Mouse (Mus musculus): Measurements from ENCODE around the gene Zfp526.
A peak's percentile ranks its signal among the peaks of the same experiment; 100 is the strongest.

Zfp526 gene

GRCm38 (mm10) chr7:25267751-25268463 is 46.7 kb downstream of the Zfp526 start:
- DNase-seq (ENCODE audit: low spot score), result peak; percentile 99

GRCm38 (mm10) chr7:25268588-25268987 is 47.4 kb downstream of the Zfp526 start:
- no peak for DNase-seq (ENCODE audit: low spot score)

- DNase-seq (ENCODE audit: low spot score), result no peak
Observed at GRCm38 (mm10) chr7:25269029-25269428, 47.8 kb downstream of the Zfp526 start.

- DNase-seq (ENCODE audit: low spot score), result no peak
Observed at GRCm38 (mm10) chr7:25269545-25270271, 48.5 kb downstream of the Zfp526 start.

- DNase-seq (ENCODE audit: low spot score), result no peak
Observed at GRCm38 (mm10) chr7:25270652-25271633, 49.7 kb downstream of the Zfp526 start.

GRCm38 (mm10) chr7:25271651-25272444 is 50.6 kb downstream of the Zfp526 start:
- no peak for DNase-seq (ENCODE audit: low spot score)

- no peak for DNase-seq (ENCODE audit: low spot score)
Observed at GRCm38 (mm10) chr7:25272445-25273258, 51.4 kb downstream of the Zfp526 start.

GRCm38 (mm10) chr7:25273259-25274241 is 52.3 kb downstream of the Zfp526 start:
- no peak for DNase-seq (ENCODE audit: low spot score)

GRCm38 (mm10) chr7:25274571-25274970 is 53.3 kb downstream of the Zfp526 start:
- no peak for DNase-seq (ENCODE audit: low spot score)

GRCm38 (mm10) chr7:25274996-25275395 is 53.8 kb downstream of the Zfp526 start:
- no peak for DNase-seq (ENCODE audit: low spot score)

- DNase-seq (ENCODE audit: low spot score), result no peak
Observed at GRCm38 (mm10) chr7:25275555-25276298, 54.5 kb downstream of the Zfp526 start.
